Mouse (Mus musculus) intestine, postnatal 0 days (tissue): ENCODE data around the gene Atl1. TPM values are rescaled to one million over a fixed set of nuclear protein-coding genes. Genes with fewer than 3 reads are reported as not detected.

ENCODE experiments used
- ATAC-seq: fragments of 200-750 bp; cut with Nextera tagmentation; 2 replicates; pipeline ENCODE4 v1.8.0; 2017; ENCODE audit warnings: mild to moderate bottlenecking, moderate TSS enrichment, moderate library complexity
- H3K27ac ChIP-seq: fragments of 300-500 bp; sonication (generic); 2 replicates; pipeline ENCODE4 v1.5.1; 2014; ENCODE audit warnings: mild to moderate bottlenecking, low read depth, low read length, moderate library complexity
- H3K27me3 ChIP-seq: fragments of 300-500 bp; sonication (generic); replicated peaks from 2 replicates; pipeline ENCODE4 v1.6.1; 2014; ENCODE audit warnings: low read length, mixed read lengths; ENCODE audit not compliant: control insufficient read depth, insufficient read depth
- H3K36me3 ChIP-seq: fragments of 300-500 bp; sonication (generic); 2 replicates; pipeline ENCODE4 v1.6.1; 2014; ENCODE audit warnings: mild to moderate bottlenecking, moderate library complexity; ENCODE audit not compliant: control insufficient read depth, insufficient read depth
- H3K4me1 ChIP-seq: fragments of 300-500 bp; sonication (generic); replicated peaks from 2 replicates; pipeline ENCODE4 v1.6.1; 2014; ENCODE audit warnings: antibody characterized with exemption, low read length, mixed read lengths; ENCODE audit not compliant: control insufficient read depth, insufficient read depth
- H3K4me2 ChIP-seq: fragments of 300-500 bp; sonication (generic); replicated peaks from 2 replicates; pipeline ENCODE4 v1.6.1; 2014; ENCODE audit warnings: low read depth, mild to moderate bottlenecking, moderate library complexity
- H3K4me3 ChIP-seq: fragments of 300-500 bp; sonication (generic); 2 replicates; pipeline ENCODE4 v1.5.1; 2014; ENCODE audit warnings: low read depth, low read length
- H3K9ac ChIP-seq: fragments of 300-500 bp; sonication (generic); 2 replicates; pipeline ENCODE4 v1.6.1; 2014; ENCODE audit warnings: mild to moderate bottlenecking, low read depth, low read length
- H3K9me3 ChIP-seq: fragments of 300-500 bp; sonication (generic); 2 replicates; pipeline ENCODE4 v1.6.1; 2016; ENCODE audit warnings: mixed run types; ENCODE audit not compliant: control insufficient read depth
- CTCF ChIP-seq: sonication (generic); IDR thresholded peaks from 2 replicates; pipeline ENCODE4 v1.5.1; 2016; ENCODE audit warnings: low read depth, mild to moderate bottlenecking, control low read depth, antibody characterized with exemption, moderate library complexity
- WGBS: fragments of 180-500 bp; shearing (Covaris S2); extraction: QIAGEN DNeasy Blood & Tissue Kit; methylation state at CpG from one replicate; pipeline ENCODE4 v1.1.7; 2014; 5-methylcytosine and 5-hydroxymethylcytosine counted together
- polyA plus RNA-seq: library from polyadenylated mRNA; unstranded; fragments of >200 nt; fragmentation: Nextera tagmentation; extraction: Ambion mirVana; gene quantifications from 2 replicates; pipeline ENCODE4 v1.2.1, GENCODE M21; 2015

The Atl1 gene
- polyA plus RNA-seq, 1 experiment from 2014 or later, result 5.6 TPM

- no peak overlapping the region for H3K4me2 ChIP-seq
- no peaks in the 10 kb centered on the region for H3K9me3 ChIP-seq
- TF ChIP-seq CTCF, result no peak
- no peaks in the 10 kb centered on the region for H3K27me3 ChIP-seq
- 83% methylated on average over 3 of the region's 3 CpGs for WGBS
- no peak overlapping the region for H3K4me3 ChIP-seq
- no peak overlapping the region for H3K27ac ChIP-seq
- H3K4me1 ChIP-seq, result no peaks in the 10 kb centered on the region
- no peaks in the 10 kb centered on the region for H3K36me3 ChIP-seq
- H3K9ac ChIP-seq, result no peak overlapping the region
- no peak for ATAC-seq
Observed at GRCm38 (mm10) chr12:69923128-69923527, 30.7 kb downstream of the Atl1 start.

DNA sequence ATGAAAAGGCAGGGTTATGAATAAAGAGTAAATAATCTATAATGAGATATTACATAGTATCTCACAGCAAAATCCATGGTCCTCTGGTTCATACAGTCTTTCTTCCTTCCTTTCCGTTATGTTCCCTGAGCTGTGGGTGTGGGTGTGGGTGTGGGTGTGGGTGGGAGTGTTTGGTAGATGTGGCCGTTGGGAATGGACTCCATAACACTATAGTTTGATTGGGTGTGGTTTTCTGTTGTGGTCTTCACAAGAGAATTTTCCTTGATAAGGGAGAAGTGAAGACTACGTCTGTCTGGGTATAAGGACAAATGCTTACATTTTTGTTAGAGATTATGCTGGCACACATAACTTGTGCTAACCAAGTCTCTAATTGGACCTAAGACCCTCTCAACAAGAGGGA is 31.2 kb downstream of the Atl1 start:
- 53% methylated on average over 3 of the region's 3 CpGs for WGBS
- ATAC-seq, result no peak
- Histone ChIP-seq H3K27ac (no peak overlapping the region), H3K4me1 (no peaks in the 10 kb centered on the region), H3K27me3 (no peaks in the 10 kb centered on the region), H3K4me3 (no peak overlapping the region), H3K9me3 (no peaks in the 10 kb centered on the region), H3K4me2 (no peak overlapping the region), H3K36me3 (no peaks in the 10 kb centered on the region), H3K9ac (no peak overlapping the region)
- TF ChIP-seq CTCF, result no peak

DNA sequence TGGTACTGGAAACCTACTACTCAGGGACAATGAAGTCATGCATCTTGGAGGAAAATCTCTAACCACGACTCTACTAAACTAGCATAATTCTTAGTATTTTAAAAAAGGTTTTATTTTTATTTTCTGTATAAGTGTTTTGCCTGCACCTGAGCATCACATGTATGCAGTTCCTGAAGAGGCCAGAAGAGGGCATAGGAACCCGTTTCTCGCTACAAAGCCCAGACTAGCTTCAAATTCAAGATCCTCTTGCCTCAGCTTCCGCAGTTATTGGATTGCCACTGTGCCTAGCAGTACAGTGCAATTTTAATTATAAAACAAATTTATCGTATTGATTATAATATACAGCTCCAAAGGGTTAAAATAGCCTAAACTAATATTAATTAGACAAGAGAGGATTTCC is 31.6 kb downstream of the Atl1 start:
- peak; percentile 77 for TF ChIP-seq CTCF
- ATAC-seq, result no peak
- WGBS, result 28% methylated on average over 5 of the region's 5 CpGs
- H3K9ac ChIP-seq, result no peak overlapping the region
- no peaks in the 10 kb centered on the region for H3K4me1 ChIP-seq
- no peak overlapping the region for H3K4me2 ChIP-seq
- no peaks in the 10 kb centered on the region for H3K36me3 ChIP-seq
- no peak overlapping the region for H3K4me3 ChIP-seq
- H3K9me3 ChIP-seq, result no peaks in the 10 kb centered on the region
- H3K27ac ChIP-seq, result no peak overlapping the region
- no peaks in the 10 kb centered on the region for H3K27me3 ChIP-seq

- Histone ChIP-seq H3K9me3 (no peaks in the 10 kb centered on the region), H3K4me3 (no peak overlapping the region), H3K27ac (no peak overlapping the region), H3K4me2 (no peak overlapping the region), H3K27me3 (no peaks in the 10 kb centered on the region), H3K9ac (no peak overlapping the region), H3K4me1 (no peaks in the 10 kb centered on the region), H3K36me3 (no peaks in the 10 kb centered on the region)
- TF ChIP-seq CTCF, result no peak
- no peak for ATAC-seq
- WGBS, result 52% methylated on average over 7 of the region's 7 CpGs
Observed at GRCm38 (mm10) chr12:69926716-69927115, 34.3 kb downstream of the Atl1 start.

- WGBS, result 86% methylated on average over 5 of the region's 5 CpGs
Observed at GRCm38 (mm10) chr12:69937731-69938130, 45.3 kb downstream of the Atl1 start.

GRCm38 (mm10) chr12:69939291-69939690 is 46.9 kb downstream of the Atl1 start:
- no peaks in the 10 kb centered on the region for H3K27me3 ChIP-seq
- no peak overlapping the region for H3K27ac ChIP-seq
- H3K9me3 ChIP-seq, result no peaks in the 10 kb centered on the region
- no peak overlapping the region for H3K4me3 ChIP-seq
- no peak for ATAC-seq
- 58% methylated on average over 2 of the region's 2 CpGs for WGBS
- TF ChIP-seq CTCF, result peak; percentile 30
- no peaks in the 10 kb centered on the region for H3K36me3 ChIP-seq
- H3K4me2 ChIP-seq, result no peak overlapping the region
- H3K4me1 ChIP-seq, result no peaks in the 10 kb centered on the region
- no peak overlapping the region for H3K9ac ChIP-seq

More at GRCm38 (mm10) chr12:69937731-69938130, 45.3 kb downstream of the Atl1 start:
- H3K27ac ChIP-seq, result no peak overlapping the region
- H3K4me1 ChIP-seq, result no peaks in the 10 kb centered on the region
- no peaks in the 10 kb centered on the region for H3K9me3 ChIP-seq
- H3K4me3 ChIP-seq, result no peak overlapping the region
- H3K36me3 ChIP-seq, result no peaks in the 10 kb centered on the region
- H3K4me2 ChIP-seq, result no peak overlapping the region
- ATAC-seq, result no peak
- H3K27me3 ChIP-seq, result no peaks in the 10 kb centered on the region
- TF ChIP-seq CTCF, result no peak
- no peak overlapping the region for H3K9ac ChIP-seq
